Mouse (Mus musculus) T-cell, adult 2 months (primary cell): Measurements from ENCODE around the gene Syndig1.

Experiments
- DNase-seq: peaks from one replicate; pipeline ENCODE4 v3.0.0; 2022; ENCODE audit warnings: low spot score

The Syndig1 gene

GRCm38 (mm10) chr2:149877954-149878353, 48.9 kb downstream of the Syndig1 start:
- DNase-seq, result no peak

- no peak for DNase-seq
Measured at GRCm38 (mm10) chr2:149887634-149888033, 58.6 kb downstream of the Syndig1 start.

DNA sequence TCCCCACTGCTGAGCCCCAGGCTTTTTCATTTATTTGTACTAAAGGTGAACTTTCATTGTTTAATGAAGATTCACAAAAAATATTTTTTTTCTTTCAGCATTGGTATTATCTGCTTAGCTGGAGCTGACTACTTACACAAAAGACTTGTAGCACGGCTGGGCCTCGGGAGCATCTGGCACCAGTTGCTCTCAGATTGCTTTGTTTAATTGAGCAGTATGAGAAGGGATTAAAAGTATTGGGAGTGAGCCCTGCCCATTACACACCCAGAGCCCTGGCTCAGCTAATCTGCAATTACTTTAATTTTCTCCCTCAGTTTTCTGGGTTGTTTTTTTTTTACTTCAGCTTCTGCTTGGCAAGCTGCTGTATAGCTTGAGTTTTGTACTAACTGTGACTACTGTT, 62.6 kb downstream of the Syndig1 start:
- no peak for DNase-seq

DNA sequence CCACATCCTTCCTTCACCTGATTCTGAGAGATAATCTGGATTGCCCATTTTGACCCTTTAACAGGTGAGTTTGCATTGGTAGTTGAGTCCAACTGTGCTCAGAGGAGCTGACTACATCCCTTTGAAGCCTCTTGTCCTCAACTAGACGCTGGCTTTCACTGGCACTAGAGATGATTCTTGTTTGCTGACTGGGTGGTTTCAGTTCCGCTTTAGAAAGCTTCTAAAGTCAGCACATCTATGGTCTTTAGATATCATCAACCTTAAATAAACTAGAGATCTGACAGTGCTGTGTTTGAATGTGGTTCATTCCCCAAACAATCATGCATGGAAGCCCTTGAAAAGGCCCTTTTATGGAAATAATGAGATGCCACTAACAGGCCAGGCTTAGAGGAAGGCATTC, 67.3 kb downstream of the Syndig1 start:
- DNase-seq, result no peak

GRCm38 (mm10) chr2:149899615-149900014, 70.6 kb downstream of the Syndig1 start:
- no peak for DNase-seq

GRCm38 (mm10) chr2:149900606-149901005, 71.6 kb downstream of the Syndig1 start:
- no peak for DNase-seq

GRCm38 (mm10) chr2:149904405-149904804, 75.4 kb downstream of the Syndig1 start:
- DNase-seq, result no peak

DNA sequence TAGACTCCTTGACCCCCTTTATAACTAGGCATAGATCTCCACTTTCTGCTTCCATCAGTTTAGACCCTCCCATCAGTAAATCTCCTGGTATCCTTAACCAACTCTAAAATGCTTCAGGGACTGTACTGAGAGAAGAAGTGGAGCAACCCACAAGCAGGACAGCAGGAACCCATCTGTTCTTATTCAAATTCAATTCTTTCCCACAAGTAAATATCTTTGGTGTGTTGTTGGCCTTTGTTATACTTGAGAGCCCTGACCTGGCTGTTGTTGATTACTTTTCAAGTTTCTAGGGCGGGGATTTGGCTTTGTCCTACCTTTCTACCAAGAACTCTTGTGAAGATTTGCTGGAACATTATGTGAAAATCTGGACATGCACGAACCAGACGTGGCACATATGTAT, 77.7 kb downstream of the Syndig1 start:
- DNase-seq, result no peak

- DNase-seq, result no peak
Measured at GRCm38 (mm10) chr2:149917162-149917561, 88.2 kb downstream of the Syndig1 start.

- DNase-seq, result no peak
Measured at GRCm38 (mm10) chr2:149923561-149923960, 94.5 kb downstream of the Syndig1 start.

- no peak for DNase-seq
Measured at GRCm38 (mm10) chr2:149925911-149926310, 96.9 kb downstream of the Syndig1 start.

DNA sequence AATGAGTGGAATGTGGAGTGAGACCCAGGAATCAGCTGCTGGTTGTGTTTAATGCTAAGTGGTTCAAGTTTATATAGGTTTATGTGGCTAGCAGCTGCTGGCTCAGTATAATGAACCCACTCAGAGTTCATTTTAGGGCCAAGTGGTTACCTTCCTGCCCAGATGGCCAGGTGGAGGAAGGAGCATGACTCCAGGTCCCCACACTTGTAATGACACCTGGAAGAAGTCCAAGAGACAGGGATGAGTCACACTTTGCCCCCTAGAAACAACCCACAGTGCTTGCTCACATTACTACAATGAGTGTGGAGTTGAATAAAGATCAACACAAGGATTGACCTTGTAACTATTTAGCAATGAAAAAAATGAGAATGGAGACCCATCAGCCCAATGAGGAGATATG, 98.0 kb downstream of the Syndig1 start:
- no peak for DNase-seq

DNA sequence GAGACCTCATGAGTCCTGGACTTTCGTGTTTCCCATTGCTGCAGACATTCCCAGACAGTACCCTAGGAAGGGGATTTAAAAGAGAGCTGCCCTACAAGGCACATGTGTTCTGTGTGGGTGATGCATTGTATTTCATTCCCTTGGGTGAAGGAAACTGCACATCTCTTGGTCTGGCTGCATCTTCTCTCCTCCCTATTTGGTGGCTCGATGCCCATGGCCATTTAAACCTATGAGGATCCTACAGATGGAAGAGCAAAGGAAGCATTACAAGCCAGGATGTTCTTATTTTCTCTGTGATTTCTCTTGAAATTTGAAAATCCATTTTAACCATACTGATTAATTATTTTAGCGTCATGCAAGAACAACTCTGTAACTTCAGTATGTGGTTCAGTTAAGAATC, 98.5 kb downstream of the Syndig1 start:
- no peak for DNase-seq

- no peak for DNase-seq
Measured at GRCm38 (mm10) chr2:149929986-149930385, 101.0 kb downstream of the Syndig1 start.

GRCm38 (mm10) chr2:149931111-149931510, 102.1 kb downstream of the Syndig1 start:
- DNase-seq, result no peak

DNA sequence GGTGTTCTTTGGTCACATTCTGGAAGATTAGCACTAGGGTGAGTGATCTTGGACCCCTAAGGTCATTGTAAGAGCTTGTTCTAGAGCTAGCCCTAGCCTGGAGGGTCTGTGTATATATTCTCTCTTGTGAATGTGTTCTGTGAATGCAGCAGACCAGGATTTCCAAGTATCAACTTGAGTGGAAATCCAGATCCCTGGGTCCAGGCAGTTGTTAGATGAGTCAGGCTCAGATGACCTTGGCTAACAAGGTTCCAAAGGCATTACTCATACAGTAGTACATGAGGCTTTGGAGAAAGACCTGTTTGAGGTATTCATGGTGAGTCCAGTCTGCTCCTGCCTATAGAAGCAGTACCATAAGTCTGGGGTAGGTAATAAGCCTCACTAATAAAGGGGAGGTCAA, 103.1 kb downstream of the Syndig1 start:
- no peak for DNase-seq

- no peak for DNase-seq
Measured at GRCm38 (mm10) chr2:149933247-149933898, 104.4 kb downstream of the Syndig1 start.

GRCm38 (mm10) chr2:149934139-149934538, 105.1 kb downstream of the Syndig1 start:
- no peak for DNase-seq

DNA sequence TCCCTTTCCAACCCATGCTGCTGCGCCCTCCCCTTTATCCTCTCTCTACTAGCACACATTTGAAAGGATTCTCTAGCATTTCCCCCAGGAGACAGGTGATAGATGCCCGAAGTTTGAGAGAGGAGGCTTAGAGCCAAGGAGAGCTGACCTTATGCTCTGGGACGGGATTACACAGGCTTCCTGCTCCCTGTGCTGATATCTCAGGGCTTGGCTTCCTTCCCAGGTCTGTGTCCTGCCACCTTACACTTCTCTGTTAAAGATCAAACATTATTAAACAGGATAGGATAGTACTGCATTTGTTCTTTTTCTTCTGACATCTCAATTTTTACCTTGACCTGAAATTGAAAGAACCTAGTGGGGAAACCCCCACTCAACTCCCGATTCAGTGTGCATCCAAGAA, 109.8 kb downstream of the Syndig1 start:
- no peak for DNase-seq

DNA sequence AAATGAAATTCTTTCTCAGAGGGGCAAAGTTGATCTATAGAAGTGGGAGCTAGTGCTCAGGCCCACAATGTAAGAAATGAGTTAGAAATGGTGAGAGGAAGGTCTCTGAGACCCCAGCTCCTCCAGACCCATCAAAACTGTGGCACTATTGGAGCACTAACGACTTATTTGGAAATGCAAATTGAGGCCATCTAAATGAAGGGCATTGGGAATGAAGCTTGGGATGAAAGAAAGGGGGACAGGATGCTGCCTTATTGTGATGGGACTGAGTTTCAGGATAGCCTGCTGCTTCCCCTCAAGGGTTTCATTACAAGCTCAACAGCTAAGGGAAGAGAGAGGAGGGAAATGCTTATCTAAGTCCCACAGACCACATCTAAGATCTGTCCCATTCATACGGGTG, 110.6 kb downstream of the Syndig1 start:
- no peak for DNase-seq

- DNase-seq, result no peak
Measured at GRCm38 (mm10) chr2:149950641-149951040, 121.6 kb downstream of the Syndig1 start.

DNA sequence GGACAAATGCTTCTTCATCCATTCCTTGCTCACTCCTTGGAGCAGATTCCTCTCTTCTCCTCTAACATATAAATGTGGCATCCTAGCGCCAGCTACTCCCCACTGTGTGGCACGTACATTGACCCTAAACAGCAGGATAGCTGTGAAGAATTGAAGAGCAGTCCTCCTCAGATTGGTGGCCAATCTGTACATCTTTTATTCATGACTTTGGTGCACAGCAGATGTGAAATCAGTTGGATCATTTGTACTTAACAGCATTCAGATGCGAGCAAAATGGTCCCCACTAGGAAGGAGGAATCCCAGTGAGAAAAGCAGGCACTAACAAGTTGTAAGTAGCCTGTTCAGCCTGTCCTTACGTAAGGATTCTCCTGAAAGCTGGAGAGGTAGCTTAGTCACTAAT, 142.0 kb downstream of the Syndig1 start:
- DNase-seq, result no peak

- no peak for DNase-seq
Measured at GRCm38 (mm10) chr2:149973583-149973982, 144.6 kb downstream of the Syndig1 start.

- DNase-seq, result no peak
Measured at GRCm38 (mm10) chr2:149980419-149980818, 151.4 kb downstream of the Syndig1 start.

DNA sequence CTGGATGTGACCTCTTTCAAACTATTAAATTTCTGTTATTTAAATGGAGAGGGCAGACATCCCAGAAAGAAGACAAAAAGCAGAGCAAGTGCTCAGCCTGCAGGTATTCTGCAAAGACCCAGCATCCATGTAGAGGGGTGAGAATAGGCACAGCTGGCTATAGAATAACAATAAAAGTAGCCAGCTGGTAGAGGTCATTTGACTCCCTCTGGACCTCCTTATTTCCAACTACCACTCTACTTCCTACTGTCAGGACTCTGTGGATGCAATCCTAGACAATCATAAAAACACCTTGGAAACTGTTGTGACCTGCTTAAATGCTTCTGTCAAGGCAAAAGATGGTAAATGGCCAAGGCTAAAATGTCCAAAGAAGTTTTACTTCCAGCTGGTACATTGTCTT, 153.5 kb downstream of the Syndig1 start:
- DNase-seq, result no peak
